Mouse (Mus musculus) spleen, adult 12 weeks (tissue): ENCODE data around the gene Tgif2lx2.
"Not testable (repeated sequence)": the region's sequence is repeated elsewhere in the genome, so short reads cannot be mapped to it uniquely, and the experiment has no call there.

Source experiments
- DNase-seq: peaks from one replicate; pipeline ENCODE4 v3.0.0; 2022; ENCODE audit warnings: low spot score

Tgif2lx2 gene

GRCm38 (mm10) chrX:118426927-118427326 lies at the start of gene Tgif2lx2:
TSS of gene Tgif2lx2 (plus strand) at chrX:118427227.
- not testable (repeated sequence) for DNase-seq
